Mouse (Mus musculus) adrenal gland, adult 18-20 months (tissue): ENCODE results near the gene Vps26a. TPM values are rescaled to one million over a fixed set of nuclear protein-coding genes. Genes with fewer than 3 reads are reported as not detected.

ENCODE experiments used
- DNase-seq, 2 experiments: peaks; one replicate each; pipeline ENCODE4 v3.0.0; 2021 to 2022; ENCODE audit warnings: low spot score in 2 of 2
- long read RNA-seq, 2 experiments: library from polyadenylated mRNA; stranded (forward); transcript quantifications; one replicate each; pipeline ENCODE4 v2.0.0; 2021
- total RNA-seq, 2 experiments: library from RNA; stranded (reverse); gene quantifications; 1 replicate in 1 of 2; 2 replicates in 1 of 2; pipeline ENCODE4 v1.2.3; 2021

Vps26a gene
- total RNA-seq = 10 to 100 TPM; 49.2 to 54.3 TPM
- long read RNA-seq, experiment 1, transcript Vps26a-202 (9 exons, 2,597 nt) = major isoform, 69 of 90 reads
- long read RNA-seq, experiment 1, partial matches to known transcripts = 2 of 90 reads
- long read RNA-seq, experiment 1, other reads (novel, unspliced or antisense) = 18 of 90 reads
- long read RNA-seq, experiment 2, transcript Vps26a-202 (9 exons, 2,597 nt) = major isoform, 145 of 163 reads
- long read RNA-seq, experiment 2, partial matches to known transcripts = 1 of 163 reads
- long read RNA-seq, experiment 2, other reads (novel, unspliced or antisense) = 17 of 163 reads

DNA sequence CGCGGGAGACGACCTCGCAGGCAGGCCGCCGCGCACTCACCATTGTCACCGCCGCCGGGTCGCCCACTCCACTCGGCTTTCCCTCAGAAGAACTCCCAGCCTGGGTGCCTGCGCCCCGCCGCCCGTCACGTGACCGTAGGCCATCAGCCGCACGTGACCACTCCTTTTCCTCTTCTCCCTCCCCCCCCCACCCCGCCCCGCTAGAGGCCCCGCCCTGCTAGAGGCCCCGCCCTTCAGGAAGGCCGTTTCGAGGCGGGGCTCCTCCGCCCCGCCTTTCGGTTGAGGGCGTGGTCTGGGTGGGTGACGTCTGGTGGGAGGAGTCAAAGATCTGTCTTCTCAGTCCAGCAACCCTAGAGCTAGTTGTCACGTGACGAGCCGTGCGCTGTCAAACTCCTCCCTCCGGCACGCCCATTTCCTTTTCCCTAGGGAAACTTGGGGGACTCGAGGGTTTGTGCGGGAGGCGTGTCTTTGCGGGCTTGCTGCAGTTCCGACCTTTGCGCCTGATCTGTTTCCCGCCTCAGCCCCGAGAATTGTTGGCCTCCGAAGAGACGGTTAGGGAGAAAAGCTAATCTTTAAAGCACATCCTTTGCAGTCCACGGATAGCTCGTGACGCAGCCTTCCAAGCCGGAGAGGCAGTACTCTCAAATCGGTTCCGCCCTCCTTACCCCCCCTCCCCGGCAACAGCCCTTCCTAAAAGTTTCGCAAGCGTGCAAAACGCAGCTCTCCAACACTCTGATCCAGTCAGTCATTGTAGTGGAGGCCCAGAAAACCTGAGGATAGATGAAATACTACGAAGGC lies at the start of gene Vps26a:
TSS of gene Vps26a (minus strand) at position 188 of the 798 bp plus-strand sequence.
- peak; percentile 98 to 99 for DNase-seq

DNA sequence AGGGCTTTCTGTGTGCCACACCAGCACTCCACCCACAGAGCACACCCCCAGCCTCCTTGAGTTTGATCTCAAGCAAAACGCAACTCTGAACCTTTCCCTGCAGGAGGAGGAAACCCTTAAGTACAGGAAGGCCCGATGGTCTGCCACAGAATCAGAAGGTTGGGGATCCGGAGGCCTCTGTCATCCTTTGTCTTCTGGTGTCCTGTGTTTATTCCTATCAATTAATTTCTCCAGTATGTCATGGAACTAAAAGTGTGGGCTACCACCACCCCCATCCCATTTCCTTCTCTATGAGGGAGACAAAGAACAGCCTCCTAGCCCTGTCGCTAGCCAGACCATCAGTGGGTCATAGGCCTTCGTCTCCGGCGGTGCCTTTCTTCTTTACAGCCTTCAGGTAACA lies 47.9 kb upstream of the Vps26a start:
- DNase-seq = no peak

- no peak for DNase-seq
Observed at GRCm38 (mm10) chr10:62532832-62533231, 46.2 kb upstream of the Vps26a start.

DNA sequence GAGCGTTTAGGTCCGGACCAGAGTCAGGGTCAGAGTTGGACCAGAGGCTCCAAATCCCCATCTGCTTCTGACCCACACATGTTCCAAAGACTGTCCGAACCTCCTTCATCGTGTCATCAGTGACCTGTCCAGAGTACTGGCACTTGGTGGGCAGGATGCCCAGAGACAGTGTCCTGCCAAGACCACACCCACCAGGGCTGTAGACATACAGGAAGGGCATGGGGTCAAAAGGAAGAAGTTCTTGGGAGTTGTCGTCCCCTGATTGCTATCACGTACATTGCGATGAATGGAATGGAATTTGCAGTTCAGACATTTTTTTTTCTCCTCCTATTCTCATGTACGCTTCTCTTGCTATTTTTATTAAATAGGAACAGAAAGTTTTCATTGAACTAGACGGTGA lies 43.6 kb upstream of the Vps26a start:
- DNase-seq = peak in 1 of 2 experiments; percentile 50

DNA sequence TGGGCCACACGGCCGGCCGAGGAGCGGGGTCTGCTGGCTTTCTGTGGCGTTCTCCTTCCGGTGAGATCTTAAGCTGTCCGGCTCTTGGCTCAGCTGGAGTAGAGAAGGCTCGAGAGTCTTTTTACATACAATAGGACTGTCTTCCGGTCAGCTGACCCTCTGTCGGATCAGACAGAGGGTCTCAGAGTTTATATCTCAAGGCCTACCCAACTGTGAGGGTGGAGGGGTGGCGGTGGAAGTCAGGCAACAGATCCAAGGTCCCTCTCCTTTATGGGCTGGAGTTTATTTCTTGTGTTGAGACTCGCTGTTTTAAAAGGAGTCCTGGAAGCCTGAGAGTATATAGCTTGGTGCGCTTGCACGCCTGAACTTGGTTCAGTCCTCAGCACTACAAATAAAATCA lies 40.7 kb upstream of the Vps26a start, which contains the start of gene Srgn:
TSS of gene Srgn (minus strand) at position 101 of the 400 bp plus-strand sequence.
- no peak for DNase-seq

- DNase-seq = no peak
Observed at GRCm38 (mm10) chr10:62522346-62522950, 35.8 kb upstream of the Vps26a start.

DNA sequence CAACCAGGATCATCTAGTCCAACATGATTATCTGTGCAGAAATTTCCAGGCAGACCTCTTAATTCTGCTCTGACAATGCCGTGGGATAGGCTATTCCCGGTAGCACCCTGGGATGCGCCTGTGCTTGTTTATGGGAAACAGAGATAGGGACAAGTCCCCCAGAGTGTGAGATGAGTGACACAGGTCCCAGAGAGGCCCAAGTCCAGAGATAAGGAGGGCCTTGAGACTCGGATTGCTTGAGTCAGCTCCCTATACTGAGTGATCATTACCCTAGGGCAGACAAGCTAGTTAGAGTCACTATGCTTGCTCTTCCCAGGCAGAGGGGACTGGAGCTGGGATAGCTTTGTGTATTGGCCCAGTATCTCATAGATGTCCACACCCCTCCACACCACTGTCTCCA lies 35.2 kb upstream of the Vps26a start:
- DNase-seq = no peak

- no peak for DNase-seq
Observed at GRCm38 (mm10) chr10:62520911-62521310, 34.3 kb upstream of the Vps26a start.

GRCm38 (mm10) chr10:62517511-62517910 lies 30.9 kb upstream of the Vps26a start:
- DNase-seq = no peak

DNA sequence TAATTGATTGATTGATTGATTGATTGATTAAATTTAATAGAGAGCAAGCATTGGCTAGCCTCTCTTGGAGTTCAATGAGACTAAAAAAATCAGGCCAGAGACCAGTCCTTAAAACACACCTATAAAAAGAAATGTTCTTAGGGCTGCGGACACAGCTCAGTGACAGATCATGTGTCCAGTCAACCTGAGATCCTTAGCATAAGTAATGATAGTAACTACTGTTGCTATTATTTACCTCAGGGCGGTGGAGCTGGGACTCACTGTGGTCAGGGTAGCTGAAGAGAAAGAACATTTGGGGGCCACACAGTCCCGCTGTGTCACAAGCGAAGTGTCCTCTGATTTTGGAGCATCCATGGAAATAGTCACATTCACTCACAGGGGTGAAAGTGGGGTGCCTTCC lies 26.2 kb upstream of the Vps26a start:
- DNase-seq = no peak

DNA sequence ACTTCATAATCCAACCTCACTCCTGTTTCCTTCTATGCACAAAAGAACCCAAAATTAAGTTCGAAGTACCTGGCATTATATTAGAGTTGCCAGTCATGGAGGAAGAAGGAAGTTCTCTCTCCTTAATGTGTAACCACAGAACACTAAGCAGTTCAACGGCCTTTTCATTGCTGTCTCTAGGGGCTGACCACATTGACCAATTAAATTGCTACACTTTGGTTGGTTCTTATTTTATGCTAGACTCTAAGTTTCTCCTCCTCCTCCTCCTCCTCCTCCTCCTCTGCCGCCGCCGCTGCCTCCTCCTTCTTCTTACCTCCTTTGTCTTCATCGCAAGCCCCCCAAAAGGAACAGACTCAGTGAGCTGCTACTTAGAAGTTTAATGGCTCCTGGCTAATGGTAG lies 24.9 kb upstream of the Vps26a start:
- no peak for DNase-seq

DNA sequence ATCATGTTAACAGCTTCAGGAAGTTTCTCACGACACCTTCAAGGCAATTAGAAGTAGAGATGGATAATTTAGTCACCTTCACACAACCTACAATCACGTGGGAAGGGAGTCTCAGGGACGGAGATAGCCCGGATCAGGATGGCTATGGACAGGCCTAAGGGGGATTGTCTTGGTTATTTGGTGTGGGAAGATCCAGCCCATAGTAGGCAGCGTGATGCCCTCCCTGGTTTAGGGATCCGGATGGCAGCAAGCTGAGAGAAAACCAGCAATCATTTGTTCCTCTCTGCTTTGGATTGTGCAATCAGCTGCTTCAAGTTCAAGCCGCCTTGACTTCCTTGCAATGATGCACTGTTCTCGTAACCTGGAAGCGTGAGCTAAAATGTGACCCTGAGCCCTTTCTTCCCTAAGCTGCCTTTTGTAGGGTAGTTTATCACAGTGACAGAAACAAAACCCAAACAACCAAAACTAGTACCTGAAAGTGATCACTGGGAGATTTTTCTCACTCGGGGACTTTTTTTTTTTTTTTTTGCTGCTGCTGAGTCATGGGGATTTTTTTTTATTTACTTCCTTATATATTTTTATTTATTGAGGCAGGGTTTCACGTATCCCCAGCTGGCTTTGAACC lies 22.5 kb upstream of the Vps26a start:
- DNase-seq = no peak

DNA sequence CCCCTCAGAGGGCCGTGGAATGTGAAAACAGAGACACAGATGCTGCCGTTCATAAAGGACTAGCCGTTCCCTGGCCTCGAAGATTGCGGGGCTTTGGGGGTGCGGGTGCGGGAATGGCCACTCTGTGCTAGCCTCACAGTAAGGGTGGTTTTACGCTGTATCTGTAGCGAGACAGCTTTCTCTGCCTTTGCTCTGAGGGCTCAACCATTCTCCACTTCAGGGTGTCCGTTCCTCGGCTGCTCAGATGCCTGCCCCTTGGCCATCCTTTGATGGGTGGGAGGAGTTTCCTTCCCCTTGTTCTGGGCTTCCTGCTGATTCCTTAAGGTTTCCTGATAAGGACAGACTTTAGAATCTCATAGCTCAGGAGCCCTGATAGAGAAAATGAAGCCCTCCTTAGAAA lies 21.9 kb upstream of the Vps26a start:
- peak; percentile 13 to 47 for DNase-seq

- DNase-seq = peak; percentile 36 to 49
Observed at GRCm38 (mm10) chr10:62507591-62508308, 21.1 kb upstream of the Vps26a start.

GRCm38 (mm10) chr10:62507071-62507470 lies 20.5 kb upstream of the Vps26a start:
- DNase-seq = no peak

DNA sequence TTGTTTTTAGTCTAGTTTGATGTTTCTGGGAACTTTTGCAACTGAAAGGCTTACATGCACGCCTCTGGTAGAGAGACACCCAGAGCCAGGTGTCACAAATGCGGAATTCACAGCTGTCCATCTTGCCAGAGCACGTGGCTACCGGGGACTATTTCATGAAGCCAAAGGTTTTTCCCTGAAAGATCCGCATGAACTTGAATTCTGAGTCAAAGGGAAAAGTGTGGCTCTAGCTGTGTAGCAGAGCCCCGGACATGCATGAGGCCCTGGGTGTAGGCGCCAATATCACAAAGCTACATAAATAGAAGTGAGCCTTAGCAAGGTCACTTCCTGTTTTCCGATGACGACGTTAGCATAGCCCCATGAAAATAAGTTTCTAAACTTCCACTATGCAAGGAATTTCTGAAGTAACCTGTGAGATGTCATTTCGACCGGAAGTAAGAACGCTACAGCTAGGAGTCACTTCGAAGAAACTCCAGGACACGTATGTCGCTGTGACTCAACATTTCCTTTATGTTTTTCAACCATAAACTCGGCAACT lies 19.5 kb upstream of the Vps26a start:
- no peak for DNase-seq

- no peak for DNase-seq
Observed at GRCm38 (mm10) chr10:62505224-62505983, 18.8 kb upstream of the Vps26a start.

- DNase-seq = no peak
Observed at GRCm38 (mm10) chr10:62503836-62504628, 17.4 kb upstream of the Vps26a start.

DNA sequence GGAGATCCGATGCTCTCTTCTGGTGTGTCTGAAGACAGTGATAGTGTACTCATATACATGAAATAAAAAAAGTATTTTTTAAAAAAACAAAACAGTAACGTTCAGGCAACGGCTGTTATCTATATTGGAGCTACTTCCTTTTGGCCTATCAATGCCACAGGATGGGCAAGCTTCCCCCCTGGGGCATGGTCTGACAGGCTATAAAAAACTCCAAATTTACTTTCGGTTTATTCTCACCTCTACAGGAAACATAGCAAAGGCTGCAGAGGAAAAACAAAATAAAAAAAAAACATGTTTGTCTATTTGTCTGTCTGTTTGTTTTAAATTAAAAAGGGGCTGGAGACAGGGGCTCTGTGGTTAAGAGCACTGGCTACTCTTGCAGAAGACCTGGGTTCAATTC lies 16.7 kb upstream of the Vps26a start:
- no peak for DNase-seq
